Mouse (Mus musculus): ENCODE measurements around the gene Wsb1. TPM values are rescaled to one million over a fixed set of nuclear protein-coding genes. Genes with fewer than 3 reads are reported as not detected.
"Not testable (repeated sequence)": the region's sequence is repeated elsewhere in the genome, so short reads cannot be mapped to it uniquely, and the experiment has no call there.

Gene Wsb1
- polyA plus RNA-seq, 1 experiment from 2014 or later: 571 TPM

GRCm38 (mm10) chr11:79288278-79288843 is 33.9 kb upstream of the Wsb1 start:
- Histone ChIP-seq H3K9me3 (no peaks in the 10 kb centered on the region), H3K4me1 (replicated peaks) (no peaks in the 10 kb centered on the region), H3K4me3 (no peak overlapping the region), H3K27me3 (no peaks in the 10 kb centered on the region), H3K27ac (no peak overlapping the region), H3K36me3 (no peaks in the 10 kb centered on the region), H3K4me2 (no peak overlapping the region), H3K9ac (no peak overlapping the region)
- 73% methylated on average over 7 of the region's 7 CpGs for WGBS
- ATAC-seq (ENCODE audit: low FRiP score): no peak

- no peaks in the 10 kb centered on the region for H3K36me3 ChIP-seq
- no peaks in the 10 kb centered on the region for H3K27me3 ChIP-seq
- H3K4me1 ChIP-seq (replicated peaks): no peaks in the 10 kb centered on the region
- WGBS: 84% methylated on average over 6 of the region's 6 CpGs
- H3K4me2 ChIP-seq: no peak overlapping the region
- H3K9ac ChIP-seq: no peak overlapping the region
- no peak overlapping the region for H3K4me3 ChIP-seq
- no peak overlapping the region for H3K27ac ChIP-seq
- no peak for ATAC-seq (ENCODE audit: low FRiP score)
- H3K9me3 ChIP-seq: no peaks in the 10 kb centered on the region
These were observed 33.0 kb upstream of the Wsb1 start for GRCm38 (mm10) chr11:79287447-79287846.

GRCm38 (mm10) chr11:79286305-79286799 is 31.9 kb upstream of the Wsb1 start:
- no peaks in the 10 kb centered on the region for H3K36me3 ChIP-seq
- no peaks in the 10 kb centered on the region for H3K4me1 ChIP-seq (replicated peaks)
- H3K4me2 ChIP-seq: no peak overlapping the region
- H3K27me3 ChIP-seq: no peaks in the 10 kb centered on the region
- WGBS: 82% methylated on average over 9 of the region's 9 CpGs
- H3K9me3 ChIP-seq: no peaks in the 10 kb centered on the region
- no peak overlapping the region for H3K4me3 ChIP-seq
- no peak overlapping the region for H3K27ac ChIP-seq
- no peak for ATAC-seq (ENCODE audit: low FRiP score)
- H3K9ac ChIP-seq: no peak overlapping the region

- Histone ChIP-seq H3K27ac (no peak overlapping the region), H3K4me1 (replicated peaks) (peaks cover 9% of the 10 kb centered on the region; the same call in 1 of the 2 replicates), H3K9me3 (no peaks in the 10 kb centered on the region), H3K4me3 (no peak overlapping the region), H3K27me3 (no peaks in the 10 kb centered on the region), H3K36me3 (no peaks in the 10 kb centered on the region), H3K9ac (no peak overlapping the region), H3K4me2 (no peak overlapping the region)
- no peak for ATAC-seq (ENCODE audit: low FRiP score)
- WGBS: 89% methylated on average over 4 of the region's 4 CpGs
These were observed 29.0 kb upstream of the Wsb1 start for GRCm38 (mm10) chr11:79283350-79284030.

- H3K4me3 ChIP-seq: no peak overlapping the region
- ATAC-seq (ENCODE audit: low FRiP score): no peak
- 72% methylated on average over 5 of the region's 5 CpGs for WGBS
These were observed 26.9 kb upstream of the Wsb1 start for GRCm38 (mm10) chr11:79281396-79281795.

GRCm38 (mm10) chr11:79279732-79280405 is 25.4 kb upstream of the Wsb1 start:
- Histone ChIP-seq H3K27me3 (no peaks in the 10 kb centered on the region), H3K9ac (no peak overlapping the region), H3K27ac (no peak overlapping the region), H3K4me2 (no peak overlapping the region), H3K4me3 (no peak overlapping the region), H3K36me3 (no peaks in the 10 kb centered on the region), H3K9me3 (no peaks in the 10 kb centered on the region), H3K4me1 (replicated peaks) (peaks cover 9% of the 10 kb centered on the region; the same call in 1 of the 2 replicates)
- WGBS: 51% methylated on average over 2 of the region's 2 CpGs
- no peak for ATAC-seq (ENCODE audit: low FRiP score)

More at GRCm38 (mm10) chr11:79281396-79281795, 26.9 kb upstream of the Wsb1 start:
- Histone ChIP-seq H3K9me3 (no peaks in the 10 kb centered on the region), H3K27ac (no peak overlapping the region), H3K4me1 (replicated peaks) (peaks cover 9% of the 10 kb centered on the region; the same call in 1 of the 2 replicates), H3K27me3 (no peaks in the 10 kb centered on the region), H3K36me3 (no peaks in the 10 kb centered on the region), H3K4me2 (no peak overlapping the region), H3K9ac (no peak overlapping the region)

- Histone ChIP-seq H3K9ac (no peak overlapping the region), H3K27me3 (no peaks in the 10 kb centered on the region), H3K9me3 (no peaks in the 10 kb centered on the region), H3K27ac (no peak overlapping the region), H3K4me3 (no peak overlapping the region), H3K4me1 (replicated peaks) (no peaks in the 10 kb centered on the region), H3K4me2 (no peak overlapping the region), H3K36me3 (no peaks in the 10 kb centered on the region)
- no peak for ATAC-seq (ENCODE audit: low FRiP score)
- WGBS: 86% methylated on average over 4 of the region's 4 CpGs
These were observed 19.3 kb upstream of the Wsb1 start for GRCm38 (mm10) chr11:79273757-79274156.

GRCm38 (mm10) chr11:79273039-79273438 is 18.6 kb upstream of the Wsb1 start:
- Histone ChIP-seq H3K4me3 (no peak overlapping the region), H3K9me3 (no peaks in the 10 kb centered on the region), H3K9ac (no peak overlapping the region), H3K4me1 (replicated peaks) (no peaks in the 10 kb centered on the region), H3K4me2 (no peak overlapping the region), H3K36me3 (no peaks in the 10 kb centered on the region), H3K27ac (no peak overlapping the region), H3K27me3 (no peaks in the 10 kb centered on the region)
- ATAC-seq (ENCODE audit: low FRiP score): no peak
- WGBS: 72% methylated on average over 4 of the region's 4 CpGs

- Histone ChIP-seq H3K4me1 (replicated peaks) (no peaks in the 10 kb centered on the region), H3K9ac (no peak overlapping the region), H3K36me3 (no peaks in the 10 kb centered on the region), H3K9me3 (no peaks in the 10 kb centered on the region), H3K27me3 (no peaks in the 10 kb centered on the region), H3K4me2 (no peak overlapping the region), H3K27ac (no peak overlapping the region), H3K4me3 (no peak overlapping the region)
- ATAC-seq (ENCODE audit: low FRiP score): no peak
- WGBS: 34% methylated on average over 1 of the region's 1 CpGs
These were observed 12.7 kb upstream of the Wsb1 start for GRCm38 (mm10) chr11:79267171-79267570.

GRCm38 (mm10) chr11:79264376-79264775 is 9.9 kb upstream of the Wsb1 start:
- Histone ChIP-seq H3K36me3 (no peaks in the 10 kb centered on the region), H3K9me3 (no peaks in the 10 kb centered on the region), H3K27ac (no peak overlapping the region), H3K4me2 (no peak overlapping the region), H3K9ac (no peak overlapping the region), H3K4me3 (no peak overlapping the region), H3K4me1 (replicated peaks) (no peaks in the 10 kb centered on the region), H3K27me3 (no peaks in the 10 kb centered on the region)
- WGBS: 59% methylated on average over 3 of the region's 3 CpGs
- ATAC-seq (ENCODE audit: low FRiP score): no peak

GRCm38 (mm10) chr11:79260126-79260525 is 5.7 kb upstream of the Wsb1 start:
- H3K36me3 ChIP-seq: not testable (repeated sequence)

GRCm38 (mm10) chr11:79258738-79259137 is 4.3 kb upstream of the Wsb1 start:
- Histone ChIP-seq H3K4me1 (replicated peaks) (0 out of 2 replicates have a peak, but pooled peaks cover 4% of the 10 kb centered on the region), H3K9me3 (no peaks in the 10 kb centered on the region), H3K27me3 (0 out of 2 replicates have a peak, but pooled peaks cover 7% of the 10 kb centered on the region), H3K4me2 (no peak overlapping the region), H3K4me3 (no peak overlapping the region), H3K36me3 (no peaks in the 10 kb centered on the region), H3K9ac (no peak overlapping the region), H3K27ac (no peak overlapping the region)
- WGBS: 75% methylated on average over 6 of the region's 6 CpGs
- no peak for ATAC-seq (ENCODE audit: low FRiP score)

More at GRCm38 (mm10) chr11:79260126-79260525, 5.7 kb upstream of the Wsb1 start:
- WGBS: 88% methylated on average over 4 of the region's 4 CpGs
- not testable (repeated sequence) for H3K9me3 ChIP-seq; ATAC-seq (ENCODE audit: low FRiP score); H3K27me3 ChIP-seq; H3K4me2 ChIP-seq; H3K4me1 ChIP-seq (replicated peaks); H3K4me3 ChIP-seq; H3K9ac ChIP-seq; H3K27ac ChIP-seq
